Mouse (Mus musculus): ENCODE measurements around the gene Serpina3g.

- TF ChIP-seq CTCF (conservative IDR thresholded peaks at IDR 0.05; ENCODE audit: low read length) (no peak), NANOG (IDR thresholded peaks at IDR 0.05; ENCODE audit: borderline replicate concordance, low read length) (no peak), POU5F1 (IDR thresholded peaks at IDR 0.05; ENCODE audit: borderline replicate concordance, low read length) (no peak)
These were observed 52.3 kb downstream of the Serpina3g start for GRCm38 (mm10) chr12:104288336-104288735.
